8 mouse cellular contexts compared by ENCODE assay signal in the genomic region with DNA sequence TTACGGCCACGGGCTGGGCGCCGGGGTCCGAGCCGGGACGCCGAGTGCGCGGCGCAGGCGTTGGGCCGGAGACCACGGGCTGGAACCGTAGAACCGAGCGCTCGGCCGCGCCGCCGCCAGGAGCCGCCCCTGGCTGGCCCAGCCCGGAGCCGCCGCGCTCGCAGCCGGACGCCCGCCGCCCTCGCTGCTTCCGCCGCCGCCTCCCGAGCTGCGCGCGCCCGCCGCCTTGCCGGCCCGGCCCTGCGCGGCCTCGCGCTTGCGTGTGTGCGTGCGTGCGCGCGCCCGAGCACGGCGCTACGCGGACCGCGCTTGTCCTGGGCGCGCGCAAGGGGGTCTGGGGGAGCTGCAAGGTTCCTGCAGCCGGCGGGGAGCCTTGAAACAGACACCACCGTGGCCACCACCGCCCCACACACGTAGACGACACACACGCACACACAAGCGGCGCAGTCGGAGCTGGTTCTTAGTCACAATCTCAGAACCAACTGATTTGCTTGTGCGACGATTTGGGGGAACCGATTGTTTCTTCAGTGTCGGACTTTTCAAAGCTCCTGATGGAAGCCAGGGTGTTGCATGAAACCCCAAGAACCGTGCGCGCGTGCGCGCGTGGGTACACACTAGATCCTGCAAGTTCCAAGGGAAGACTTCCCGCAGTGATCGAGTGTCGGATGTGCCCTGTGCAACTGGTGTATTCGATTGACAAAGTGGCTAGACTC. TPM values are rescaled to one million over a fixed set of nuclear protein-coding genes. Genes with fewer than 3 reads are reported as not detected.
DNase-seq lines count a peak whose midpoint lies in the region; ATAC-seq lines count a peak whose summit lies in the region.

A gene (minus strand): TSS at position 209 of the 713 bp plus-strand sequence.

- peak within 1 kb of the TSS; percentile 91 for H3K27ac ChIP-seq in embryonic facial prominence, embryonic 13.5 days
- H3K27ac ChIP-seq in heart, embryonic 10.5 days, result peak within 1 kb of the TSS; percentile 97
- peak within 1 kb of the TSS; percentile 82 for H3K27ac ChIP-seq in kidney, embryonic 14.5 days (ENCODE audit: low read depth, low read length)

- no peaks in the 10 kb centered on the region for H3K9me3 ChIP-seq in embryonic facial prominence, embryonic 13.5 days
- no peaks in the 10 kb centered on the region for H3K9me3 ChIP-seq in heart, embryonic 10.5 days
- H3K9me3 ChIP-seq in kidney, embryonic 14.5 days (ENCODE audit: control insufficient read depth, low read length), result no peaks in the 10 kb centered on the region

- H3K4me1 ChIP-seq in embryonic facial prominence, embryonic 13.5 days, result peaks cover 33% of the 10 kb centered on the region
- peaks cover 42% of the 10 kb centered on the region for H3K4me1 ChIP-seq in heart, embryonic 10.5 days
- H3K4me1 ChIP-seq in kidney, embryonic 14.5 days (ENCODE audit: control insufficient read depth, insufficient read depth, low read length), result peaks cover 16% of the 10 kb centered on the region

- under 1% methylated on average over 89 of the region's 89 CpGs for WGBS in embryonic facial prominence, embryonic 13.5 days
- 5% methylated on average over 89 of the region's 89 CpGs for WGBS in heart, embryonic 10.5 days
- WGBS in kidney, embryonic 14.5 days, result under 1% methylated on average over 87 of the region's 89 CpGs

- H3K9ac ChIP-seq in embryonic facial prominence, embryonic 13.5 days, result peak within 1 kb of the TSS; percentile 95
- H3K9ac ChIP-seq in kidney, embryonic 14.5 days (ENCODE audit: low read depth, low read length), result peak within 1 kb of the TSS; percentile 95

- DNase-seq in 416B (ENCODE audit: low read depth) (peak; percentile 77), liver (peak; percentile 78)
- peak; percentile 88 for DNase-seq in adrenal gland, postnatal 25 days
- peak; percentile 93 for DNase-seq in heart, embryonic 10.5 days (ENCODE audit: low spot score)
- peak; percentile 9 to 27 for DNase-seq in monocyte, adult 2 months (ENCODE audit: low read depth in 1 of 2, low spot score in 2 of 2)
- DNase-seq in spleen, postnatal 14 days (ENCODE audit: low spot score in 2 of 2), result peak; percentile 45 to 71

- H3K36me3 ChIP-seq in embryonic facial prominence, embryonic 13.5 days, result no peaks in the 10 kb centered on the region
- H3K36me3 ChIP-seq in heart, embryonic 10.5 days, result 0 out of 2 replicates have a peak, but pooled peaks cover 5% of the 10 kb centered on the region
- H3K36me3 ChIP-seq in kidney, embryonic 14.5 days (ENCODE audit: control insufficient read depth, insufficient read depth, low read length), result no peaks in the 10 kb centered on the region

- peak within 1 kb of the TSS; percentile 87 for H3K4me3 ChIP-seq in embryonic facial prominence, embryonic 13.5 days
- peak within 1 kb of the TSS; percentile 87 for H3K4me3 ChIP-seq in heart, embryonic 10.5 days
- peak within 1 kb of the TSS; percentile 89 for H3K4me3 ChIP-seq in kidney, embryonic 14.5 days (ENCODE audit: low read length)

- ATAC-seq in embryonic facial prominence, embryonic 13.5 days (ENCODE audit: insufficient number of reproducible peaks, insufficient read depth, low FRiP score, low TSS enrichment, low read depth), result peak; percentile 78
- ATAC-seq in kidney, embryonic 14.5 days (ENCODE audit: low FRiP score, low TSS enrichment), result peak; percentile 73

- H3K27me3 ChIP-seq in embryonic facial prominence, embryonic 13.5 days, result 0 out of 2 replicates have a peak, but pooled peaks cover 6% of the 10 kb centered on the region
- H3K27me3 ChIP-seq in heart, embryonic 10.5 days (ENCODE audit: insufficient read depth, poor library complexity, severe bottlenecking), result peaks cover 21% of the 10 kb centered on the region
- H3K27me3 ChIP-seq in kidney, embryonic 14.5 days (ENCODE audit: control insufficient read depth, insufficient read depth, low read length), result no peaks in the 10 kb centered on the region

- H3K4me2 ChIP-seq in embryonic facial prominence, embryonic 13.5 days, result peak within 1 kb of the TSS; percentile 70
- H3K4me2 ChIP-seq in kidney, embryonic 14.5 days (replicated peaks; ENCODE audit: low read depth, low read length), result peak within 1 kb of the TSS; percentile 75

RNA-seq across cellular contexts. Expression of the gene that starts here (rescaled TPM):
- 18.8 and 24.7 TPM in 2 replicates for total RNA-seq in adrenal gland, postnatal 25 days (2021)
- 15.4 and 18.0 TPM in 2 replicates for polyA plus RNA-seq in embryonic facial prominence, embryonic 13.5 days (2015; fragmentation: Nextera tagmentation; extraction: Ambion mirVana)
- polyA plus RNA-seq in heart, embryonic 10.5 days (2016; fragmentation: Nextera tagmentation; extraction: Ambion mirVana), result 15.5 and 16.1 TPM in 2 replicates
- 13.5 and 20.2 TPM in 2 replicates for polyA plus RNA-seq in kidney, embryonic 14.5 days (2014; fragmentation: Nextera tagmentation; extraction: Ambion mirVana)

Comparison
In these comparisons a context has a peak if more than half of its experiments do, and no peak if none do; other contexts are left out.
1. Peak in every context shown above with its lines: DNase-seq, ATAC-seq, H3K4me3 ChIP-seq and H3K27ac ChIP-seq.
2. DNase-seq: peak in every context shown above with its lines; median percentile 93 in heart, embryonic 10.5 days; 88 in adrenal gland, postnatal 25 days; 78 in liver; 77 in 416B; 58 in spleen, postnatal 14 days; 18 in monocyte, adult 2 months.